Mouse (Mus musculus): ENCODE measurements around the gene Ptprd. TPM values are rescaled to one million over a fixed set of nuclear protein-coding genes. Genes with fewer than 3 reads are reported as not detected.

The Ptprd gene
- total RNA-seq, 1 experiment from 2014 or later, result not detected

GRCm38 (mm10) chr4:76802708-76803107 lies 1409.1 kb downstream of the Ptprd start:
- ATAC-seq (replicated peaks; ENCODE audit: insufficient number of reproducible peaks, low FRiP score, low TSS enrichment, poor library complexity, severe bottlenecking), result no peak

- ATAC-seq (replicated peaks; ENCODE audit: insufficient number of reproducible peaks, low FRiP score, low TSS enrichment, poor library complexity, severe bottlenecking), result no peak
These were observed 1413.5 kb downstream of the Ptprd start for GRCm38 (mm10) chr4:76798010-76799007.

- no peak for ATAC-seq (replicated peaks; ENCODE audit: insufficient number of reproducible peaks, low FRiP score, low TSS enrichment, poor library complexity, severe bottlenecking)
These were observed 1426.4 kb downstream of the Ptprd start for GRCm38 (mm10) chr4:76785389-76785788.

GRCm38 (mm10) chr4:76779558-76780124 lies 1432.1 kb downstream of the Ptprd start:
- ATAC-seq (replicated peaks; ENCODE audit: insufficient number of reproducible peaks, low FRiP score, low TSS enrichment, poor library complexity, severe bottlenecking), result no peak

- no peak for ATAC-seq (replicated peaks; ENCODE audit: insufficient number of reproducible peaks, low FRiP score, low TSS enrichment, poor library complexity, severe bottlenecking)
These were observed 1444.8 kb downstream of the Ptprd start for GRCm38 (mm10) chr4:76766918-76767317.

GRCm38 (mm10) chr4:76766429-76766828 lies 1445.3 kb downstream of the Ptprd start:
- ATAC-seq (replicated peaks; ENCODE audit: insufficient number of reproducible peaks, low FRiP score, low TSS enrichment, poor library complexity, severe bottlenecking), result no peak

GRCm38 (mm10) chr4:76750709-76751108 lies 1461.1 kb downstream of the Ptprd start:
- no peak for ATAC-seq (replicated peaks; ENCODE audit: insufficient number of reproducible peaks, low FRiP score, low TSS enrichment, poor library complexity, severe bottlenecking)

GRCm38 (mm10) chr4:76735831-76736230 lies 1475.9 kb downstream of the Ptprd start:
- no peak for ATAC-seq (replicated peaks; ENCODE audit: insufficient number of reproducible peaks, low FRiP score, low TSS enrichment, poor library complexity, severe bottlenecking)

GRCm38 (mm10) chr4:76675726-76676125 lies 1536.0 kb downstream of the Ptprd start:
- ATAC-seq (replicated peaks; ENCODE audit: insufficient number of reproducible peaks, low FRiP score, low TSS enrichment, poor library complexity, severe bottlenecking), result no peak

GRCm38 (mm10) chr4:76673224-76673623 lies 1538.5 kb downstream of the Ptprd start:
- no peak for ATAC-seq (replicated peaks; ENCODE audit: insufficient number of reproducible peaks, low FRiP score, low TSS enrichment, poor library complexity, severe bottlenecking)

- no peak for ATAC-seq (replicated peaks; ENCODE audit: insufficient number of reproducible peaks, low FRiP score, low TSS enrichment, poor library complexity, severe bottlenecking)
These were observed 1539.1 kb downstream of the Ptprd start for GRCm38 (mm10) chr4:76672653-76673052.

GRCm38 (mm10) chr4:76661725-76662124 lies 1550.0 kb downstream of the Ptprd start:
- no peak for ATAC-seq (replicated peaks; ENCODE audit: insufficient number of reproducible peaks, low FRiP score, low TSS enrichment, poor library complexity, severe bottlenecking)

- no peak for ATAC-seq (replicated peaks; ENCODE audit: insufficient number of reproducible peaks, low FRiP score, low TSS enrichment, poor library complexity, severe bottlenecking)
These were observed 1551.6 kb downstream of the Ptprd start for GRCm38 (mm10) chr4:76660146-76660545.

- no peak for ATAC-seq (replicated peaks; ENCODE audit: insufficient number of reproducible peaks, low FRiP score, low TSS enrichment, poor library complexity, severe bottlenecking)
These were observed 1555.0 kb downstream of the Ptprd start for GRCm38 (mm10) chr4:76656734-76657133.

GRCm38 (mm10) chr4:76652971-76653370 lies 1558.8 kb downstream of the Ptprd start:
- no peak for ATAC-seq (replicated peaks; ENCODE audit: insufficient number of reproducible peaks, low FRiP score, low TSS enrichment, poor library complexity, severe bottlenecking)

- no peak for ATAC-seq (replicated peaks; ENCODE audit: insufficient number of reproducible peaks, low FRiP score, low TSS enrichment, poor library complexity, severe bottlenecking)
These were observed 1590.0 kb downstream of the Ptprd start for GRCm38 (mm10) chr4:76621740-76622139.

GRCm38 (mm10) chr4:76616614-76617013 lies 1595.1 kb downstream of the Ptprd start:
- ATAC-seq (replicated peaks; ENCODE audit: insufficient number of reproducible peaks, low FRiP score, low TSS enrichment, poor library complexity, severe bottlenecking), result no peak

GRCm38 (mm10) chr4:76608246-76608645 lies 1603.5 kb downstream of the Ptprd start:
- no peak for ATAC-seq (replicated peaks; ENCODE audit: insufficient number of reproducible peaks, low FRiP score, low TSS enrichment, poor library complexity, severe bottlenecking)

- no peak for ATAC-seq (replicated peaks; ENCODE audit: insufficient number of reproducible peaks, low FRiP score, low TSS enrichment, poor library complexity, severe bottlenecking)
These were observed 1605.0 kb downstream of the Ptprd start for GRCm38 (mm10) chr4:76606808-76607207.

GRCm38 (mm10) chr4:76590722-76591121 lies 1621.0 kb downstream of the Ptprd start:
- ATAC-seq (replicated peaks; ENCODE audit: insufficient number of reproducible peaks, low FRiP score, low TSS enrichment, poor library complexity, severe bottlenecking), result no peak
